Mouse (Mus musculus) liver, embryonic 14.5 days (tissue): ENCODE results near the gene Aurkb.

Experiments used
- CTCF ChIP-seq: IDR thresholded peaks from 2 replicates; pipeline ENCODE4 v1.5.1; 2016; ENCODE audit warnings: antibody characterized with exemption, low read depth, control low read depth
- EP300 ChIP-seq: IDR thresholded peaks from 2 replicates; pipeline ENCODE4 v1.6.1; 2016; ENCODE audit warnings: antibody characterized with exemption, low read depth

GRCm38 (mm10) chr11:69033552-69033951, 11.9 kb upstream of the Aurkb start:
- TF ChIP-seq CTCF, result no peak
- no peak for TF ChIP-seq EP300
